Mouse (Mus musculus): ENCODE results near the gene Gm12248.
A peak's percentile ranks its signal among the peaks of the same experiment; 100 is the strongest.

Gene Gm12248

GRCm38 (mm10) chr11:58033635-58034034 is 59.3 kb downstream of the Gm12248 start:
- DNase-seq (ENCODE audit: low read depth) = no peak

- peak; percentile 43 for DNase-seq (ENCODE audit: low read depth)
Observed at GRCm38 (mm10) chr11:58031176-58031575, 61.8 kb downstream of the Gm12248 start.

GRCm38 (mm10) chr11:58029869-58030268 is 63.1 kb downstream of the Gm12248 start:
- DNase-seq (ENCODE audit: low read depth) = no peak

GRCm38 (mm10) chr11:58028981-58029380 is 64.0 kb downstream of the Gm12248 start:
- no peak for DNase-seq (ENCODE audit: low read depth)

GRCm38 (mm10) chr11:58026860-58027259 is 66.1 kb downstream of the Gm12248 start:
- no peak for DNase-seq (ENCODE audit: low read depth)

GRCm38 (mm10) chr11:58026337-58026736 is 66.6 kb downstream of the Gm12248 start:
- no peak for DNase-seq (ENCODE audit: low read depth)

GRCm38 (mm10) chr11:58025881-58026280 is 67.1 kb downstream of the Gm12248 start:
- DNase-seq (ENCODE audit: low read depth) = no peak

- no peak for DNase-seq (ENCODE audit: low read depth)
Observed at GRCm38 (mm10) chr11:58024671-58025070, 68.3 kb downstream of the Gm12248 start.

- no peak for DNase-seq (ENCODE audit: low read depth)
Observed at GRCm38 (mm10) chr11:58024271-58024670, 68.7 kb downstream of the Gm12248 start.

GRCm38 (mm10) chr11:58021618-58022017 is 71.3 kb downstream of the Gm12248 start:
- DNase-seq (ENCODE audit: low read depth) = no peak

GRCm38 (mm10) chr11:58021095-58021494 is 71.8 kb downstream of the Gm12248 start:
- DNase-seq (ENCODE audit: low read depth) = no peak

- DNase-seq (ENCODE audit: low read depth) = peak; percentile 58
Observed at GRCm38 (mm10) chr11:58018701-58019100, 74.2 kb downstream of the Gm12248 start.

- DNase-seq (ENCODE audit: low read depth) = peak; percentile 42
Observed at GRCm38 (mm10) chr11:58018287-58018686, 74.6 kb downstream of the Gm12248 start.

GRCm38 (mm10) chr11:58017422-58017821 is 75.5 kb downstream of the Gm12248 start:
- no peak for DNase-seq (ENCODE audit: low read depth)

GRCm38 (mm10) chr11:58016371-58016770 is 76.6 kb downstream of the Gm12248 start:
- DNase-seq (ENCODE audit: low read depth) = no peak

- DNase-seq (ENCODE audit: low read depth) = no peak
Observed at GRCm38 (mm10) chr11:58015339-58015738, 77.6 kb downstream of the Gm12248 start.

- DNase-seq (ENCODE audit: low read depth) = no peak
Observed at GRCm38 (mm10) chr11:58014604-58015003, 78.3 kb downstream of the Gm12248 start.

Measured in naive thymus-derived CD4-positive, alpha-beta T cell, adult 2 months (primary cell).